Mouse (Mus musculus) yolk sac, embryonic 10.5 days (tissue): ENCODE data around the gene Nsg2.
"Not testable (repeated sequence)": the region's sequence is repeated elsewhere in the genome, so short reads cannot be mapped to it uniquely, and the experiment has no call there.

ENCODE experiments used
- DNase-seq: peaks from one replicate; pipeline ENCODE4 v3.0.0-alpha.2; 2017; ENCODE audit warnings: low spot score

Nsg2 gene

GRCm38 (mm10) chr11:32000281-32000680 is at the start of gene Nsg2:
Nsg2 (plus strand) TSS chr11:32000463.
- DNase-seq = peak; percentile 42

- no peak for DNase-seq
These were observed 40.2 kb upstream of the Nsg2 start for GRCm38 (mm10) chr11:31960071-31960470.

- DNase-seq = no peak
These were observed 36.3 kb upstream of the Nsg2 start for GRCm38 (mm10) chr11:31963993-31964392.

- no peak for DNase-seq
These were observed 34.8 kb upstream of the Nsg2 start, which contains the start of gene 4930524B15Rik for GRCm38 (mm10) chr11:31965256-31966134. 4930524B15Rik (plus strand) TSS chr11:31965592.

GRCm38 (mm10) chr11:31974132-31974531 is 26.1 kb upstream of the Nsg2 start:
- DNase-seq = no peak

GRCm38 (mm10) chr11:31974826-31975225 is 25.4 kb upstream of the Nsg2 start:
- no peak for DNase-seq

GRCm38 (mm10) chr11:31975678-31976077 is 24.6 kb upstream of the Nsg2 start:
- no peak for DNase-seq

- DNase-seq = no peak
These were observed 24.1 kb upstream of the Nsg2 start for GRCm38 (mm10) chr11:31976137-31976536.

GRCm38 (mm10) chr11:31980089-31980488 is 20.2 kb upstream of the Nsg2 start:
- DNase-seq = not testable (repeated sequence)

- no peak for DNase-seq
These were observed 18.4 kb upstream of the Nsg2 start for GRCm38 (mm10) chr11:31981830-31982229.

- not testable (repeated sequence) for DNase-seq
These were observed 17.9 kb upstream of the Nsg2 start for GRCm38 (mm10) chr11:31982247-31982943.

GRCm38 (mm10) chr11:31983249-31983648 is 17.0 kb upstream of the Nsg2 start:
- no peak for DNase-seq

- no peak for DNase-seq
These were observed 15.5 kb upstream of the Nsg2 start for GRCm38 (mm10) chr11:31984786-31985185.

GRCm38 (mm10) chr11:31992535-31992934 is 7.7 kb upstream of the Nsg2 start:
- DNase-seq = no peak

- DNase-seq = no peak
These were observed 547 bp upstream of the Nsg2 start for GRCm38 (mm10) chr11:31999716-32000115.

- DNase-seq = peak; percentile 9
These were observed 1.1 kb downstream of the Nsg2 start for GRCm38 (mm10) chr11:32001181-32001910.

GRCm38 (mm10) chr11:32002670-32003072 is 2.4 kb downstream of the Nsg2 start:
- DNase-seq = no peak

- DNase-seq = not testable (repeated sequence)
These were observed 7.8 kb downstream of the Nsg2 start for GRCm38 (mm10) chr11:32008049-32008448.

- no peak for DNase-seq
These were observed 8.6 kb downstream of the Nsg2 start for GRCm38 (mm10) chr11:32008852-32009251.

- DNase-seq = peak; percentile 5
These were observed 9.8 kb downstream of the Nsg2 start for GRCm38 (mm10) chr11:32009961-32010662.

- DNase-seq = no peak
These were observed 10.4 kb downstream of the Nsg2 start for GRCm38 (mm10) chr11:32010663-32010970.
